Mouse (Mus musculus) lung, embryonic 14.5 days (tissue): ENCODE results near the gene Ufsp1. TPM values are rescaled to one million over a fixed set of nuclear protein-coding genes. Genes with fewer than 3 reads are reported as not detected.

Experiments used
- ATAC-seq: fragments of 200-750 bp; cut with Nextera tagmentation; 2 replicates; pipeline ENCODE4 v1.8.0; 2017; ENCODE audit warnings: mild to moderate bottlenecking, moderate TSS enrichment, moderate library complexity; ENCODE audit not compliant: insufficient read depth
- DNase-seq: peaks from one replicate; pipeline ENCODE4 v3.0.0-alpha.2; 2015
- H3K27ac ChIP-seq: fragments of 300-500 bp; sonication (generic); 2 replicates; pipeline ENCODE4 v1.5.1; 2014; ENCODE audit warnings: low read depth, mild to moderate bottlenecking, moderate library complexity
- H3K27me3 ChIP-seq: fragments of 300-500 bp; sonication (generic); 2 replicates; pipeline ENCODE4 v1.6.1; 2014; ENCODE audit warnings: low read length, control low read depth; ENCODE audit not compliant: insufficient read depth
- H3K36me3 ChIP-seq: fragments of 300-500 bp; sonication (generic); 2 replicates; pipeline ENCODE4 v1.6.1; 2014; ENCODE audit warnings: control low read depth; ENCODE audit not compliant: insufficient read depth
- H3K4me1 ChIP-seq: fragments of 300-500 bp; sonication (generic); 2 replicates; pipeline ENCODE4 v1.6.1; 2014; ENCODE audit warnings: antibody characterized with exemption, control low read depth; ENCODE audit not compliant: insufficient read depth
- H3K4me2 ChIP-seq: fragments of 300-500 bp; sonication (generic); 2 replicates; pipeline ENCODE4 v1.6.1; 2014; ENCODE audit warnings: mild to moderate bottlenecking
- H3K4me3 ChIP-seq: fragments of 300-500 bp; sonication (generic); 2 replicates; pipeline ENCODE4 v1.5.1; 2014; ENCODE audit warnings: low read depth, low read length
- H3K9ac ChIP-seq: fragments of 300-500 bp; sonication (generic); 2 replicates; pipeline ENCODE4 v1.6.1; 2014
- H3K9me3 ChIP-seq: fragments of 300-500 bp; sonication (generic); 2 replicates; pipeline ENCODE4 v1.6.1; 2016; ENCODE audit warnings: low read depth, low read length, control low read depth
- CTCF ChIP-seq: IDR thresholded peaks from 2 replicates; pipeline ENCODE4 v1.5.1; 2016; ENCODE audit warnings: antibody characterized with exemption, low read depth
- WGBS: fragments of 180-500 bp; shearing (Covaris S2); extraction: QIAGEN DNeasy Blood & Tissue Kit; methylation state at CpG from one replicate; pipeline ENCODE4 v1.1.7; 2014; 5-methylcytosine and 5-hydroxymethylcytosine counted together
- microRNA-seq: library from miRNA; unstranded; fragments of <30 nt; microRNA quantifications from one replicate; pipeline ENCODE4, GENCODE M21; 2016; ENCODE audit warnings: borderline number of aligned reads
- polyA plus RNA-seq: library from polyadenylated mRNA; unstranded; fragments of >200 nt; fragmentation: Nextera tagmentation; extraction: Ambion mirVana; gene quantifications from 2 replicates; pipeline ENCODE4 v1.2.1, GENCODE M21; 2014

The Ufsp1 gene
- polyA plus RNA-seq, 1 experiment from 2014 or later, result 4.6 TPM

GRCm38 (mm10) chr5:137343412-137343811 is 49.0 kb downstream of the Ufsp1 start:
- Histone ChIP-seq H3K4me3 (no peak overlapping the region), H3K4me1 (peaks cover 36% of the 10 kb centered on the region), H3K9me3 (no peaks in the 10 kb centered on the region), H3K27me3 (no peaks in the 10 kb centered on the region), H3K9ac (no peak overlapping the region), H3K27ac (0 out of 2 replicates have a peak overlapping the region, but pooled peaks have one; percentile 54), H3K4me2 (no peak overlapping the region), H3K36me3 (no peaks in the 10 kb centered on the region)
- ATAC-seq, result no peak
- TF ChIP-seq CTCF, result no peak
- DNase-seq, result no peak
- WGBS, result 86% methylated on average over 5 of the region's 5 CpGs

- peaks cover 36% of the 10 kb centered on the region for H3K4me1 ChIP-seq
- no peak for DNase-seq
Observed at GRCm38 (mm10) chr5:137343869-137344268, 49.4 kb downstream of the Ufsp1 start.

More at GRCm38 (mm10) chr5:137343869-137344268, 49.4 kb downstream of the Ufsp1 start:
- Histone ChIP-seq H3K9ac (no peak overlapping the region), H3K27ac (no peak overlapping the region), H3K36me3 (no peaks in the 10 kb centered on the region), H3K9me3 (no peaks in the 10 kb centered on the region), H3K4me2 (no peak overlapping the region), H3K4me3 (no peak overlapping the region), H3K27me3 (no peaks in the 10 kb centered on the region)
- peak; percentile 37 for TF ChIP-seq CTCF
- no peak for ATAC-seq

Small RNAs within 50 kb of the gene (microRNA-seq; reads per million reads assigned to microRNA genes)
- 1.2 reads per million for gene Mir7036
- gene Mir8116, result not detected

Other genes starting within 250 kb of the Ufsp1 start
- 179 and 191 TPM in 2 replicates for gene Ap1s1, start 248.5 kb upstream of the Ufsp1 start, polyA plus RNA-seq
- 0.47 and 0.86 TPM in 2 replicates for gene Serpine1, start 222.4 kb upstream of the Ufsp1 start, polyA plus RNA-seq
- 11.5 and 11.8 TPM in 2 replicates for gene Trim56, start 178.4 kb upstream of the Ufsp1 start, polyA plus RNA-seq
- gene Muc3, start 145.3 kb upstream of the Ufsp1 start, polyA plus RNA-seq, result not detected in 2 replicates
- not detected in 2 replicates for gene Muc3a, start 82.2 kb upstream of the Ufsp1 start, polyA plus RNA-seq
- gene Ache, start 7.1 kb upstream of the Ufsp1 start, polyA plus RNA-seq, result 0.93 and 1.3 TPM in 2 replicates
- 137 and 141 TPM in 2 replicates for gene Srrt, start 13.0 kb downstream of the Ufsp1 start, polyA plus RNA-seq
- gene Trip6, start 19.8 kb downstream of the Ufsp1 start, polyA plus RNA-seq, result 87.1 and 89.3 TPM in 2 replicates
- 9.7 and 10.2 TPM in 2 replicates for gene Slc12a9, start 39.0 kb downstream of the Ufsp1 start, polyA plus RNA-seq
- 68.6 and 78.0 TPM in 2 replicates for gene Ephb4, start 55.5 kb downstream of the Ufsp1 start, polyA plus RNA-seq
- gene Zan, start 182.4 kb downstream of the Ufsp1 start, polyA plus RNA-seq, result 0.18 and 0.24 TPM in 2 replicates
- gene Pop7, start 207.9 kb downstream of the Ufsp1 start, polyA plus RNA-seq, result 54.3 and 58.4 TPM in 2 replicates
- gene Gigyf1, start 223.9 kb downstream of the Ufsp1 start, polyA plus RNA-seq, result 11.1 and 11.6 TPM in 2 replicates
- 0.37 and 0.38 TPM in 2 replicates for gene Epo, start 238.6 kb downstream of the Ufsp1 start, polyA plus RNA-seq
- gene Gnb2, start 238.9 kb downstream of the Ufsp1 start, polyA plus RNA-seq, result 411 and 440 TPM in 2 replicates